Mouse (Mus musculus) thymus, postnatal 4 days (tissue): ENCODE results near the gene Nckap5.

ENCODE experiments used
- DNase-seq: peaks from one replicate; pipeline ENCODE4 v3.0.0; 2021

The Nckap5 gene

GRCm38 (mm10) chr1:125974649-125975048 is 856.0 kb downstream of the Nckap5 start:
- no peak for DNase-seq

GRCm38 (mm10) chr1:125971933-125972332 is 858.7 kb downstream of the Nckap5 start:
- DNase-seq: no peak

GRCm38 (mm10) chr1:125967671-125968070 is 862.9 kb downstream of the Nckap5 start:
- no peak for DNase-seq

- DNase-seq: no peak
Measured at GRCm38 (mm10) chr1:125951026-125951425, 879.6 kb downstream of the Nckap5 start.

GRCm38 (mm10) chr1:125949076-125949475 is 881.5 kb downstream of the Nckap5 start:
- DNase-seq: no peak

GRCm38 (mm10) chr1:125945136-125945535 is 885.5 kb downstream of the Nckap5 start:
- no peak for DNase-seq

GRCm38 (mm10) chr1:125943305-125943704 is 887.3 kb downstream of the Nckap5 start:
- no peak for DNase-seq

- no peak for DNase-seq
Measured at GRCm38 (mm10) chr1:125925486-125925885, 905.1 kb downstream of the Nckap5 start.

GRCm38 (mm10) chr1:125923062-125923461 is 907.5 kb downstream of the Nckap5 start:
- DNase-seq: no peak

- DNase-seq: no peak
Measured at GRCm38 (mm10) chr1:125920696-125921095, 909.9 kb downstream of the Nckap5 start.

GRCm38 (mm10) chr1:125912601-125913600 is 917.7 kb downstream of the Nckap5 start, which contains the start of gene Lypd1:
TSS of gene Lypd1 (minus strand) at chr1:125913101.
- DNase-seq: no peak

GRCm38 (mm10) chr1:125911901-125912445 is 918.6 kb downstream of the Nckap5 start:
- peak; percentile 51 for DNase-seq

GRCm38 (mm10) chr1:125911337-125911900 is 919.2 kb downstream of the Nckap5 start:
- peak; percentile 29 for DNase-seq

GRCm38 (mm10) chr1:125910871-125911265 is 919.7 kb downstream of the Nckap5 start:
- no peak for DNase-seq

GRCm38 (mm10) chr1:125910211-125910870 is 920.3 kb downstream of the Nckap5 start:
- DNase-seq: peak; percentile 49

- DNase-seq: no peak
Measured at GRCm38 (mm10) chr1:125893158-125893557, 937.4 kb downstream of the Nckap5 start.

GRCm38 (mm10) chr1:125870056-125870455 is 960.5 kb downstream of the Nckap5 start:
- DNase-seq: no peak
